Mouse (Mus musculus) midbrain, embryonic 10.5 days (tissue): Measurements from ENCODE around the gene Slc27a2. TPM values are rescaled to one million over a fixed set of nuclear protein-coding genes. Genes with fewer than 3 reads are reported as not detected.
A peak's percentile ranks its signal among the peaks of the same experiment; 100 is the strongest.
"Not testable (repeated sequence)": the region's sequence is repeated elsewhere in the genome, so short reads cannot be mapped to it uniquely, and the experiment has no call there.

Experiments used
- DNase-seq: peaks from one replicate; pipeline ENCODE4 v3.0.0-alpha.2; 2017; ENCODE audit warnings: low spot score
- H3K27ac ChIP-seq: fragments of 300-500 bp; sonication (generic); replicated peaks from 2 replicates; pipeline ENCODE4 v1.5.1; 2016; ENCODE audit warnings: mild to moderate bottlenecking
- H3K27me3 ChIP-seq: fragments of 300-500 bp; sonication (generic); 2 replicates; pipeline ENCODE4 v1.6.1; 2016; ENCODE audit warnings: low read depth, mild to moderate bottlenecking; ENCODE audit not compliant: poor library complexity, severe bottlenecking
- H3K36me3 ChIP-seq: fragments of 300-500 bp; sonication (generic); 2 replicates; pipeline ENCODE4 v1.6.1; 2016; ENCODE audit warnings: mild to moderate bottlenecking, moderate library complexity
- H3K4me1 ChIP-seq: fragments of 300-500 bp; sonication (generic); 2 replicates; pipeline ENCODE4 v1.6.1; 2016
- H3K4me3 ChIP-seq: fragments of 300-500 bp; sonication (generic); 2 replicates; pipeline ENCODE4 v1.5.1; 2016; ENCODE audit warnings: mild to moderate bottlenecking, moderate library complexity
- H3K9me3 ChIP-seq: fragments of 300-500 bp; sonication (generic); replicated peaks from 2 replicates; pipeline ENCODE4 v1.6.1; 2016; ENCODE audit warnings: mild to moderate bottlenecking
- WGBS: fragments of 180-500 bp; shearing (Covaris S2); methylation state at CpG from one replicate; pipeline ENCODE4 v1.1.7; 2016; 5-methylcytosine and 5-hydroxymethylcytosine counted together
- polyA plus RNA-seq: library from polyadenylated mRNA; unstranded; fragments of >200 nt; fragmentation: Nextera tagmentation; extraction: Ambion mirVana; gene quantifications from 2 replicates; pipeline ENCODE4 v1.2.1, GENCODE M21; 2016

Slc27a2 gene
- polyA plus RNA-seq: 1.3 and 2.3 TPM in 2 replicates

- H3K27me3 ChIP-seq: peaks cover 59% of the 10 kb centered on the region
- peak; percentile 66 for DNase-seq
- no peaks in the 10 kb centered on the region for H3K9me3 ChIP-seq
- peaks cover 22% of the 10 kb centered on the region for H3K4me1 ChIP-seq
- peak within 1 kb of the TSS; percentile 77 for H3K27ac ChIP-seq
- H3K36me3 ChIP-seq: no peaks in the 10 kb centered on the region
- peak within 1 kb of the TSS; percentile 78 for H3K4me3 ChIP-seq
- WGBS: under 1% methylated on average over 61 of the region's 61 CpGs
Measured at GRCm38 (mm10) chr2:126552357-126553290, at the start of gene Slc27a2. Gene Slc27a2, plus strand, starts transcription at chr2:126552407.

DNA sequence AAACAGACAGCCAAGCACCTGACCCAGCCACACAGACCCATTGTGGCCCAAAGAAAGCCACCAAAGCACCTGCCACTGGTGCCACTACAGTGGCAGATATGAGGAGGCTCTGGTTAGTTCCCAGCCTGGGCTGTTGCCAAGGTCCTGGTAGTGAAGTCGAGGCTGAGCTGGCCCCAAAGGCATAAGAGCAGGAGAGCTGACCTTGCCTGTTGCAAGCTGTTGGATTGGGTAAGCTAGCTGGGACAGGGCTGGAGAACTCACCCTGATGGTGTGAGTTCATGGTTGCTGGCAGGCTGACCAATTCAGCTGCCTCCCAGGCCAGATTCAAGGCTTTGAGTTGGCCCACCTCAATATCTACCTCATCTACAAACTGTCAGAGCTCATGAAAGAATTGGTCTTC lies 47.1 kb upstream of the Slc27a2 start:
- H3K27me3 ChIP-seq: no peaks in the 10 kb centered on the region
- no peak overlapping the region for H3K27ac ChIP-seq
- no peak overlapping the region for H3K4me3 ChIP-seq
- no peaks in the 10 kb centered on the region for H3K9me3 ChIP-seq
- DNase-seq: no peak
- no peaks in the 10 kb centered on the region for H3K36me3 ChIP-seq
- 93% methylated on average over 1 of the region's 1 CpGs for WGBS
- no peaks in the 10 kb centered on the region for H3K4me1 ChIP-seq

- no peak overlapping the region for H3K4me3 ChIP-seq
- no peaks in the 10 kb centered on the region for H3K27me3 ChIP-seq
- no peaks in the 10 kb centered on the region for H3K9me3 ChIP-seq
- H3K4me1 ChIP-seq: no peaks in the 10 kb centered on the region
- WGBS: 96% methylated on average over 5 of the region's 5 CpGs
- no peak overlapping the region for H3K27ac ChIP-seq
- DNase-seq: no peak
- H3K36me3 ChIP-seq: no peaks in the 10 kb centered on the region
Measured at GRCm38 (mm10) chr2:126507477-126507876, 44.7 kb upstream of the Slc27a2 start.

GRCm38 (mm10) chr2:126508228-126508627 lies 44.0 kb upstream of the Slc27a2 start:
- Histone ChIP-seq H3K4me1 (no peaks in the 10 kb centered on the region), H3K27me3 (no peaks in the 10 kb centered on the region), H3K9me3 (no peaks in the 10 kb centered on the region), H3K27ac (no peak overlapping the region), H3K4me3 (no peak overlapping the region), H3K36me3 (no peaks in the 10 kb centered on the region)
- 62% methylated on average over 1 of the region's 1 CpGs for WGBS
- DNase-seq: no peak

- Histone ChIP-seq H3K27ac (no peak overlapping the region), H3K4me3 (no peak overlapping the region), H3K36me3 (no peaks in the 10 kb centered on the region), H3K27me3 (no peaks in the 10 kb centered on the region), H3K4me1 (no peaks in the 10 kb centered on the region), H3K9me3 (no peaks in the 10 kb centered on the region)
- 84% methylated on average over 6 of the region's 6 CpGs for WGBS
- no peak for DNase-seq
Measured at GRCm38 (mm10) chr2:126515069-126515826, 37.0 kb upstream of the Slc27a2 start.

- no peaks in the 10 kb centered on the region for H3K9me3 ChIP-seq
- DNase-seq: no peak
- no peaks in the 10 kb centered on the region for H3K4me1 ChIP-seq
- no peaks in the 10 kb centered on the region for H3K27me3 ChIP-seq
- no peak overlapping the region for H3K4me3 ChIP-seq
- no peaks in the 10 kb centered on the region for H3K36me3 ChIP-seq
- 91% methylated on average over 11 of the region's 11 CpGs for WGBS
- H3K27ac ChIP-seq: no peak overlapping the region
Measured at GRCm38 (mm10) chr2:126519872-126520581, 32.2 kb upstream of the Slc27a2 start.

DNA sequence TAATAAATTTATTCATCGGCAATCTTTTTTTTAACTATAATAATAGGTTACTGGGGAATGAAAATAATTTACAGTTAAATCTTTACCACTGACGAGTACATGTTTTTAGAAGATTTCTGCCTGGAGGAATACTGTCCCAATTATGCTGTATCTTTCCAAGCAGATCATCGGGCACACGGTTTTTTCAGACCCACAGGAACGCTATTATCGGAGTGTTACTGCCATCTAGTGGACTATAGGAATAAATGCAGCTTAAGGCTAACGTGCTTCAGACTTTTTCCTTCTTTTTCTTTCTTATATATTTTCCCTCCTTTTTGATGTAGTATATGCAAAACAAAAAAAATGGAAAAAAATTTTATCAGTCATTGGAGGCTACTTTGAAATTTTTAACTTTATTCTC lies 31.4 kb upstream of the Slc27a2 start:
- 17% methylated on average over 7 of the region's 7 CpGs for WGBS
- Histone ChIP-seq H3K4me3 (no peak overlapping the region), H3K36me3 (no peaks in the 10 kb centered on the region), H3K27ac (no peak overlapping the region), H3K27me3 (no peaks in the 10 kb centered on the region), H3K9me3 (no peaks in the 10 kb centered on the region), H3K4me1 (no peaks in the 10 kb centered on the region)
- no peak for DNase-seq

DNA sequence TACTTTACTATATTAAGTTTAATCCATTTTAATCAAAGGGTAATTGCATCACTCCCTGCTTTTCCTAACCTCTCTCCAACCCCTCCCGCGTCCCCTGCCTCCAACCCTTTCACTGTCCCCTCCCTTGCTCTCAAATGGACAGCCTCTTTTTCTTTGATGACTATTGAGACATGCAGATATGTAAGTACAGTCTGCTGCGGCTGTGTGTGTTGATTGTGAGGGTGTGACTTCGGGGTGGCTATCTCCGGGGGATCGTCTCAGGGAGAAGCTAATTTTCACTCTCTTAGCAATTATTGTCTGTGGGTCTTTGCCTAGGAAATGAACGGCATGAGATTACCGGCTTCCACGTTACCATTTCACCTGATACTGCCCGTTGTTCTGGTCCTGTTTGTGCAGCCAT lies 30.7 kb upstream of the Slc27a2 start:
- Histone ChIP-seq H3K9me3 (no peaks in the 10 kb centered on the region), H3K4me1 (no peaks in the 10 kb centered on the region), H3K27me3 (no peaks in the 10 kb centered on the region), H3K4me3 (no peak overlapping the region), H3K36me3 (no peaks in the 10 kb centered on the region), H3K27ac (no peak overlapping the region)
- WGBS: 90% methylated on average over 10 of the region's 10 CpGs
- no peak for DNase-seq

GRCm38 (mm10) chr2:126522056-126522455 lies 30.2 kb upstream of the Slc27a2 start:
- H3K9me3 ChIP-seq: no peaks in the 10 kb centered on the region

GRCm38 (mm10) chr2:126523101-126523745 lies 29.0 kb upstream of the Slc27a2 start:
- WGBS: 62% methylated on average over 5 of the region's 5 CpGs
- not testable (repeated sequence) for DNase-seq, H3K4me1 ChIP-seq, H3K27me3 ChIP-seq, H3K36me3 ChIP-seq, H3K4me3 ChIP-seq, H3K9me3 ChIP-seq, H3K27ac ChIP-seq

More at GRCm38 (mm10) chr2:126522056-126522455, 30.2 kb upstream of the Slc27a2 start:
- Histone ChIP-seq H3K27ac (no peak overlapping the region), H3K36me3 (no peaks in the 10 kb centered on the region), H3K27me3 (no peaks in the 10 kb centered on the region), H3K4me1 (no peaks in the 10 kb centered on the region), H3K4me3 (no peak overlapping the region)
- DNase-seq: no peak
- 85% methylated on average over 8 of the region's 8 CpGs for WGBS

- DNase-seq: no peak
- H3K36me3 ChIP-seq: no peaks in the 10 kb centered on the region
- no peak overlapping the region for H3K4me3 ChIP-seq
- H3K27ac ChIP-seq: no peak overlapping the region
- 94% methylated on average over 2 of the region's 2 CpGs for WGBS
- H3K9me3 ChIP-seq: no peaks in the 10 kb centered on the region
- H3K4me1 ChIP-seq: no peaks in the 10 kb centered on the region
- no peaks in the 10 kb centered on the region for H3K27me3 ChIP-seq
Measured at GRCm38 (mm10) chr2:126524271-126524670, 27.9 kb upstream of the Slc27a2 start.

DNA sequence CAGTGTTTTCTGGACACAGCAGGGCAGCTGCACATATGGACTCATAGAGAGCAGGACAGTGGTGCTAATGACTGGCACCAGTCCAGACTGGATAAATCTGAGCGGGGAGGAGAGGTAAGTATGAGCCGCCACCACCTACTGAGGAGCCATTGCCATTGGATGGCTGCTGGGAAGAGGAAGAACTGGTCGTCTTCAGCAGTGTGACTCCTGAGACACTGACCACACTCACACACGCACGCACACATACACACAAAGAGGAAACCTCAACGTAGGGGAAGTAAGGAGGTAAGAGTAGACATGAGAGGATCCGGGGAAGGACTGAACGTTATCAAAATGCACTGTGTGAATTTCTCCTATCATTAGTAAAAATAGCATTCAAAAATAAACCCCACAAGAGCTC lies 24.7 kb upstream of the Slc27a2 start:
- no peaks in the 10 kb centered on the region for H3K36me3 ChIP-seq
- DNase-seq: no peak
- H3K27ac ChIP-seq: no peak overlapping the region
- no peak overlapping the region for H3K4me3 ChIP-seq
- H3K27me3 ChIP-seq: no peaks in the 10 kb centered on the region
- H3K4me1 ChIP-seq: no peaks in the 10 kb centered on the region
- no peaks in the 10 kb centered on the region for H3K9me3 ChIP-seq
- 89% methylated on average over 8 of the region's 8 CpGs for WGBS
